Mouse (Mus musculus) myocyte (in vitro differentiated cells): ENCODE data around the gene Slc16a1.

Experiments used
- CEBPB ChIP-seq: IDR thresholded peaks from 2 replicates; pipeline ENCODE4 v1.6.1; 2011; ENCODE audit warnings: mild to moderate bottlenecking, moderate library complexity; ENCODE audit not compliant: poor library complexity, insufficient read depth, severe bottlenecking
- E2F4 ChIP-seq: IDR thresholded peaks from one replicate; pipeline ENCODE4 v1.6.1; 2011; ENCODE audit warnings: mild to moderate bottlenecking, control low read depth, moderate library complexity; ENCODE audit not compliant: insufficient read depth
- MAX ChIP-seq: IDR thresholded peaks from one replicate; pipeline ENCODE4 v1.6.1; 2011; ENCODE audit warnings: low read depth, mild to moderate bottlenecking, control low read depth
- MYOD1 ChIP-seq, 3 experiments: IDR thresholded peaks; one replicate each; pipeline ENCODE4 v1.6.1; 2011; ENCODE audit warnings: control low read depth in 2 of 3, low read depth in 2 of 3, mild to moderate bottlenecking in 2 of 3, moderate library complexity in 1 of 3; ENCODE audit not compliant: insufficient read length in 2 of 3, control insufficient read depth in 1 of 3
- MYOG ChIP-seq, 3 experiments: IDR thresholded peaks; one replicate each; pipeline ENCODE4 v1.6.1; 2011; ENCODE audit warnings: control low read depth in 2 of 3, low read depth in 2 of 3, mild to moderate bottlenecking in 2 of 3; ENCODE audit not compliant: insufficient read length in 2 of 3, control insufficient read depth in 1 of 3, insufficient read depth in 1 of 3
- POLR2A ChIP-seq: IDR thresholded peaks from one replicate; pipeline ENCODE4 v1.6.1; 2011; ENCODE audit warnings: low read depth, mild to moderate bottlenecking, control low read depth, moderate library complexity; ENCODE audit not compliant: insufficient read length
- POLR2AphosphoS2 ChIP-seq: IDR thresholded peaks from one replicate; pipeline ENCODE4 v1.6.1; 2011; ENCODE audit warnings: low read depth, control low read depth; ENCODE audit not compliant: insufficient read length
- SRF ChIP-seq: IDR thresholded peaks from one replicate; pipeline ENCODE4 v1.6.1; 2011; ENCODE audit warnings: low read depth; ENCODE audit not compliant: control insufficient read depth, insufficient read length
- TCF12 ChIP-seq: IDR thresholded peaks from one replicate; pipeline ENCODE4 v1.6.1; 2011; ENCODE audit warnings: mild to moderate bottlenecking, control low read depth; ENCODE audit not compliant: poor library complexity, insufficient read depth, severe bottlenecking
- TCF3 ChIP-seq: IDR thresholded peaks from one replicate; pipeline ENCODE4 v1.6.1; 2011; ENCODE audit warnings: low read depth, control low read depth; ENCODE audit not compliant: insufficient read length
- USF1 ChIP-seq: IDR thresholded peaks from one replicate; pipeline ENCODE4 v1.6.1; 2011; ENCODE audit warnings: low read depth, mild to moderate bottlenecking, control low read depth, moderate library complexity

GRCm38 (mm10) chr3:104643113-104643512, 4.6 kb downstream of the Slc16a1 start:
- no peak for TF ChIP-seq MAX
- TF ChIP-seq USF1, result no peak
- TF ChIP-seq POLR2AphosphoS2, result no peak
- TF ChIP-seq E2F4, result no peak
- TF ChIP-seq POLR2A, result no peak
- TF ChIP-seq TCF12, result no peak
- no peak for TF ChIP-seq MYOD1 (IDR thresholded peaks at IDR 0.05; ENCODE audit: control insufficient read depth in 1 of 3, insufficient read length in 2 of 3, low read depth in 2 of 3)
- no peak for TF ChIP-seq TCF3
- no peak for TF ChIP-seq MYOG (IDR thresholded peaks at IDR 0.05; ENCODE audit: control insufficient read depth in 1 of 3, insufficient read depth in 1 of 3, insufficient read length in 2 of 3, low read depth in 2 of 3)
- no peak for TF ChIP-seq SRF
- no peak for TF ChIP-seq CEBPB
